Mouse (Mus musculus) left cerebral cortex, adult 8-10 months (tissue): ENCODE data around the gene Fbxo33. TPM values are rescaled to one million over a fixed set of nuclear protein-coding genes. Genes with fewer than 3 reads are reported as not detected.
"Not testable (repeated sequence)": the region's sequence is repeated elsewhere in the genome, so short reads cannot be mapped to it uniquely, and the experiment has no call there.

ENCODE experiments used
- DNase-seq, 2 experiments: peaks; one replicate each; pipeline ENCODE4 v3.0.0; 2022; ENCODE audit warnings: low spot score in 2 of 2
- total RNA-seq, 4 experiments: library from RNA; stranded (reverse); gene quantifications; 2 replicates each; pipeline ENCODE4 v1.2.4; 2022

Fbxo33 gene
- total RNA-seq = 10 to 100 TPM; 61.8 to 74.9 (median 63.7) TPM

DNA sequence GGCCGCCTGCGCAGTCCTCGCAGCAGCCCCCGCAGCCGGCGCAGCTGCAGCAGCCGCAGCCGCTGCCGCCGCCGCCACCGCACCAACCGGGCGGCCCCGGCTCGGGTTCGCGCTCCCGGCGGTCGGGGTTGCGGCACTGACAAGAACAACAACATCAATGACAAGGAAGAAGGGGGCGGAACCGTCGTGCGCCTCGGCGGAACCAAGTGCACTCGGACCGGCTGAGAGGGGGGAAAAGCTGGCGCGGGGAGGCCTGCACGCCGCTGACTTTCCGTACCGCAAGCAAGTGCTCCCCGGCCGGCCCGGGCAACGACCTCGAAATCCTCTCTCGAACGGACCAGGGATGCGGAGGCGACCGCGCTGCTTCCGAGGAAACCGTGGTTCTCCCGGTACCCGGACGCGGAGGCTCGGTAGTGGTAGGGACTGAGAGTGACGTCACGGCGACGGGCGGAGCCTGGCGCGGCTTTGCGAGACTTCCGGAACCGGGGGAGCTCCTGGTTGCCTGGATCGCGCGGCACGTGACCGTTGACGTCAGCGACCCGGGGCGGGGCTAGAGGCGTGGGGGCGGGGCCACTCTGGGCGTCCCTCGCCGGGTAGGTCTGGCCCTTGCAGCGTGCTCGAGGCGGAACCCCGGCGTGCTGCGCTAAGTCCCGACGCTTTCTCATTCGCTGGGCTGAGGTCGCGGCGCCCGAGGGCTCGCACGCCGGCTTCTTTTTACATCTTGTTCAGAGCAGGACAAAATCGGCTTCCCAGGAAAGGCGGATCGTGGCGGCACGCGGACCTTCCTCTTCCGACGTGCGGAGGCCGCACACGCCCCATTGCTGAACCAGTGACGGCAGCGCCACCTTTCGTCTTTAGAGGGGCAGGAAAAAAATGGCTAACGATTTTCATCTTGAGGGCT lies at the start of gene Fbxo33:
Fbxo33 (minus strand) TSS at position 401 of the 901 bp plus-strand sequence.
- peak; percentile 91 to 96 for DNase-seq

DNA sequence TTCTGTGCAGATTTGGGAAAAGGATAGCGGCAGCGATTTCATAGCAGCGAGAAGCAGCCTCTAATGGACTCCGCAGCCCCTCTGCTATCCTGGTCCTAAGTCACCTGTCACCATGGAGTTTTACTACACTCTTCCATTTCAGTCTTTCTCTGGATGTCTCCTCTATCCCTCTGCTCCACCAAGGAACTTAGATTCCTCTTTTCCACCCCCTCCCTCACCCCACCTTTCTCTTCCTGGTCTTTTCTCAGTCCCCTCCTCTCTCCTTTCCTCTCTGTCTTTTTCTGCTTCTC lies 46.4 kb upstream of the Fbxo33 start:
- no peak for DNase-seq

DNA sequence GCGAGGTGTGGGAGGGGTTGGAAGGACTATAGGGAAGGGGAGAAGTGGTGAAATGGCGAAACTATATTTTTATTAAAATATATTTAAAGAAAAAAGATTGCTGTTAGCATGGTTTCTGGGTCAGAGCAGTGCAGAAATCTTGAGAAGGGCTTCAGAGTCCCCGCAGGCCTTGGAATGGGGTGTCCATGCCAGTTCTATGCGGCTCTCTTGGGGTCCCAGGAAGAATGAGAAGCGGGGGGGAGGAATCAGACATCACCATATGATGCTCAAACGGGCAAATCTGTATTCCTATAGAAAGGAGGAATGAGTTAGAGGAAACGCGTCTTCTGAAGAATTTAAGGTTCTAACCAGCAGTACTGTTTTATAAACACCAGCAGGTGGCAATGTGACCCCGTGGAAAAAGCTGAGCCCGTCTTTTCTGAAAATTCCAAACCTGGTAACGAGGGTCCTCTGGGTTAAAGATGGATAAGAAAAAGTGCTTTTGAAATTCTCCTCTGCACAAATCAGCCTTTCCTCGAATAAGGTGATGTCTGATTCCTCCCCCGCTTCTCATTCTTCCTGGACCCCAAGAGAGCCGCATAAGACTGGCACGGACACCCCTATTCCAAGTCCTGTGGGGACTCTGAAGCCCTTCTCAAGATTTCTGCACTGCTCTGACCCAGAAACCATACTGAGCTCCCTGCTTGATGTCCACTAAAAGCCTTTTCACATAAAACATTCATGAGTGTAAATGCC lies 45.8 kb upstream of the Fbxo33 start:
- peak in 1 of 2 experiments; percentile 47 for DNase-seq

- DNase-seq = no peak
Observed at GRCm38 (mm10) chr12:59262841-59263240, 43.3 kb upstream of the Fbxo33 start.

DNA sequence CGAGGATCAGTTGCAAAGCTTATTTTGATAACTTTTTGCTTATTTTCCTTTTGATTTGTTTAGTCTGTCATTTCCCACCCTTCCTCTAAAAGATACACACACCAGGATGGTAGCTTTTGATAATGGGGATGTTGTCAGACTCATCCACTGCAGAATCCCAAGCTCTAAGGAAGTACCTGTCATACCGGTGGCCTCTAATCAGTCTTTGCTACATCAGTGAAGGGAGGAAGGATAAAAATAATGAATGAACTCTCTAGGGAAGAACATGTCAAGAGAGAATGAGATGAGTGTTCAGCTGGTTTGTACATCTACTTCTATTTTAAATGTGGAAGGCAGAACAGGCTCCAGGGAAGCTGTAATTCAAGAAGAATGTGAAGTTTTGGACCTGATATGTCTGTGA lies 41.3 kb upstream of the Fbxo33 start:
- no peak for DNase-seq

GRCm38 (mm10) chr12:59260362-59260761 lies 40.8 kb upstream of the Fbxo33 start:
- peak in 1 of 2 experiments; percentile 61 for DNase-seq

GRCm38 (mm10) chr12:59259015-59259414 lies 39.5 kb upstream of the Fbxo33 start:
- no peak for DNase-seq

DNA sequence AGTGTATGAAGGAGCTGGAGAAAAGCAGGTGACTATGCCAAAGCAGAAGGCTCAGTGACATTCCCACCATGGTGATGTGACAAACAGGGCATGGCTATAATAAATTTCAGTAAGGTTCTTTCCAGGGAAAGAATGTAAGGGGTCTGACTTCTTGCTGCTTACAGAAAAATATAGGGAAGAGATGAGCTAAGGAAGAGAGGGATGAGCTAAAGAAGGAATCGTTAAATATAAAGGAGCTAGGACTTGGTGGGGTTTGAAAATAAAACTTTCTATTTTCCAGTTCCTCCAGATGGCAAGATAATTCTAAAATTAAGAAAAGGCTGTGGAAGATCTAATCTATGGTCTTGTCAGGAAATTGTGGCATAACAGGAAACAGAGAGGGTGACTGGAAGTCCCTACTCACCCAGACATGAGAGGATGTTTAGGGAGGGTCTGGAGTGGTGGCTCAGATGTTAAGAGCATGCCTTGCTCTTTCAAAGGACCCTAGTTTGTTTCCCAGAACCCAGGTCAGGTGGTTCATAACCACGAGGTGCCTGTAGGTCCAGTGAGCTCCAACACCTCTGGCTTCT lies 30.8 kb upstream of the Fbxo33 start:
- no peak for DNase-seq

GRCm38 (mm10) chr12:59248969-59249368 lies 29.4 kb upstream of the Fbxo33 start:
- DNase-seq = no peak

GRCm38 (mm10) chr12:59241031-59241430 lies 21.5 kb upstream of the Fbxo33 start:
- not testable (repeated sequence) for DNase-seq

GRCm38 (mm10) chr12:59238434-59238833 lies 18.9 kb upstream of the Fbxo33 start:
- no peak for DNase-seq

- peak in 1 of 2 experiments; percentile 74 for DNase-seq
Observed at GRCm38 (mm10) chr12:59228401-59228800, 8.9 kb upstream of the Fbxo33 start.

GRCm38 (mm10) chr12:59218640-59219321 lies 744 bp downstream of the Fbxo33 start:
- peak; percentile 43 to 44 for DNase-seq

- DNase-seq = no peak
Observed at GRCm38 (mm10) chr12:59217331-59217730, 2.2 kb downstream of the Fbxo33 start.

DNA sequence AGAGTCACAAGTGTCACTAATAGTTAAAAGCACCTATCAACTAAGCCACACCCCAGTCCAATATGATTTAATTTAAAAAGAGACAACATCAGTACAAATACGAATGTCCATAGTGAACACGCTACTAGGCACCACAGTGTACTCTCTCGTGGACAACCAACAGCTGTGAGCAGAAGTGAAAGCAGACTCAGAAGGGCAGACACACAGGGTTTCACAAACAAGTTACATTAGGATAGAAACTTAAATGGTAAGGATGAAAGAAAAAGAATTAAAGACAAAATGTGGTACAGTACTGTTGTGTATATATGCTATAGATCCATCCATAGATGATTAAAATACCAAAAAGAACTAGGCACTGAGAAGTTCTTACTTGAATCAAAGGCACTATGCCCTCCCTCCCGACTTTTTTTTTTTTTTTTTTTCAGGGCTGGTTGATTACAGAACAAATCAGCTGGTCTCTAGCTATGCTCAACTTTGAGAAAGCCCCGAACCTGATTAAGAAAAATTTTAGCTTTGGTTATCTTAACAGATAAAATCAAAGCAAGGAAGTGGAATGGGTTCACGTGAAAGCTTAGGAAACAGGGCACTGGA lies 2.8 kb downstream of the Fbxo33 start:
- no peak for DNase-seq

DNA sequence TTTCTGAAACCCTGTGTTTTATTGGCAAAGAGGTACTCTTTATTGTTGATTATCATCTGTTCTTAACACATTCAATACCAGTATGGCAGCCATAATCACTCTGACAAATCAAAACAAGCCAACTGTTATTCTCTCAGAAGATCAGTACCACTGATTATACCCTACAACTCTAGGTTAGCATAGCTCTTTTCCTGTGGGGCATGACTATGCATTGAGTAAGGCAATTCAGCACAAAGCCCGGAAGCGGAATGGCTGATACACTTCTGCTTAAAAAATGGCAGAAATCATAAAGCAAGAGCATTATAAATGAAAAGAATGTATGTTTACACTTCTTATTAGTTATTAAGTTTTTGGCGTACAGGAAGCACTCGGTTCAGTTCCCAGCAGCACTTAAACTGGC lies 3.3 kb downstream of the Fbxo33 start:
- no peak for DNase-seq

GRCm38 (mm10) chr12:59207814-59208213 lies 11.7 kb downstream of the Fbxo33 start:
- no peak for DNase-seq

GRCm38 (mm10) chr12:59207000-59207390 lies 12.5 kb downstream of the Fbxo33 start:
- no peak for DNase-seq

DNA sequence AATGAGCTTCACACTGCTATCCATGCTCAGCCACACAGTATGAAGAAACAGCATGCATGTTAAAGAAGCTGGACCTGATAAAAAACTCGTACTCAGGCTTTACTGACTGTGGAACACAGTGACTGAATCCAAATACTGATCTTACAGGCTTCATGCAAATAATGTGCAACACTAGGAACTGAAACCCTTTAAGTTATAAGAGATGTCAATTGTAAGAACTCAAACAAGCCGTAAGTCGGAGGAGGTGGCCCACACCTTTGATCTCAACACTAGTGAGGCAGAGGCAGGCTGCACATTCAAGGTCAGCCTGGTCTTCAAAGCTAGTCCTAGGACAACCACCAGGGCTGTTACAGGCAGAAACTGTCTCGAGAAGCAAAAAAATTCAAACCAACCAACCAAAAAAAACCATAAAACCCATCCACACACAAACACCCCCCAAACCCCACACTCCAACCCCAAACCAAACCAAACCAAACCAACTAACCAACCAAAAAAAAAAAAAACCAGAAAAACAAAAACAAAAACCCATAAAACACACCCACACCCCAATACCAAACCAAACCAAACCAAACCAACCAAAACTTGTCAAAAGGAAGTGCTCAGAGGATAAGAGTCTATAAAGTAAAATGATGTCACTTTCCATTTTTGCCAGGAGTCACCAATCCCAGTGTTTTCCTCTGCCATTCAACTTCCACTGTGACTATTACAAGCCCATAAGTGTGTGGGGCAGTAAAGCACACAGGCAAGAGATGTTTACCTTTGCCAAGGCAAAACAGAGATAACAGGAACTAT lies 13.1 kb downstream of the Fbxo33 start:
- no peak for DNase-seq

GRCm38 (mm10) chr12:59205571-59205970 lies 14.0 kb downstream of the Fbxo33 start:
- DNase-seq = no peak
